Mouse (Mus musculus): ENCODE data around the gene Actr3b. TPM values are rescaled to one million over a fixed set of nuclear protein-coding genes. Genes with fewer than 3 reads are reported as not detected.

The Actr3b gene
- total and polyA plus RNA-seq, 3 experiments, result 5.6 to 13.5 (median 7.7) TPM

DNA sequence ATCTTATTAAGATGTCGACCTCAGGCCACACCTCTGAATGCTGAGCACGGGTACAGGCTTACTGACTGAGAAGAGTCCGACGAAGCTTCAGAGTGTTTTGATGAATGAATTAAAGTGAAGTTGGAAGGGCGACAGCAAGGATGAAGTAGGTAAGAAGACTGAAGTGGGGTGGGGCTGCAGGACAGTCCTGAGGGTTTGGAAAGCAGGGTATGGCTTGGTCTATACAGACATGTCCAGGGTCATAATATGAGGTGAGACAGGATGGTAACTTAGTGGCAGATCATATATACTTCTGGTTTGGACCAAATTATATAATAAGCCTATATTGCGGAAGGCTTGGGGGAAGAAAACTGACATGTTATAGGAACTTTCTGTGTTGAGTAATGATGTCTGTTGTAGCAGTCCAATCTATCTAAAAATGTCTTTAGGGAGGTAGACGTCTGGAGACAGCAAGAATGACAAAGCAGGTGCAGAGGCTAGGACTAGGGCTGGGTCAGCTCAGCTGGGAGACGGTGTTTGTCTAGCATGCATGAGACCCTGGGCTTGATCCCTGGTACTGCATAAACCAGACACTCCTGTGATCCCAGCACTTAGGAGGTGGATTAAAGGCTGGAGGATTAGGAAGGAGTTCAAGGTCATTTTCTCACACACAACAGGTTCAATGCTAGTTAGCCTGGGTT, 6.1 kb upstream of the Actr3b start:
- Histone ChIP-seq H3K4me3 (ENCODE audit: low read depth, low read length) (no peak overlapping the region), H3K4me1 (ENCODE audit: insufficient read depth, low read depth, low read length) (peaks cover 43% of the 10 kb centered on the region), H3K9me3 (replicated peaks) (no peaks in the 10 kb centered on the region), H3K27me3 (ENCODE audit: insufficient read depth, low read length) (no peaks in the 10 kb centered on the region), H3K36me3 (replicated peaks) (no peaks in the 10 kb centered on the region)
- DNase-seq (ENCODE audit: low spot score) (no peak), ATAC-seq (ENCODE audit: extremely low read depth, insufficient number of reproducible peaks, low FRiP score, poor library complexity, severe bottlenecking) (no peak)
- TF ChIP-seq GATA2 (IDR thresholded peaks at IDR 0.05; ENCODE audit: borderline replicate concordance, low read depth, low read length), result no peak
- TF ChIP-seq CTCF (IDR thresholded peaks at IDR 0.05; ENCODE audit: low read depth, low read length), result no peak
- no peak for TF ChIP-seq POLR2AphosphoS5 (IDR thresholded peaks at IDR 0.05; ENCODE audit: insufficient replicate concordance, low read depth, low read length)
- TF ChIP-seq GATA1 (IDR thresholded peaks at IDR 0.05; ENCODE audit: borderline replicate concordance, low read length), result no peak
- no peak for TF ChIP-seq TAL1 (conservative IDR thresholded peaks at IDR 0.05; ENCODE audit: low read depth, low read length)

DNA sequence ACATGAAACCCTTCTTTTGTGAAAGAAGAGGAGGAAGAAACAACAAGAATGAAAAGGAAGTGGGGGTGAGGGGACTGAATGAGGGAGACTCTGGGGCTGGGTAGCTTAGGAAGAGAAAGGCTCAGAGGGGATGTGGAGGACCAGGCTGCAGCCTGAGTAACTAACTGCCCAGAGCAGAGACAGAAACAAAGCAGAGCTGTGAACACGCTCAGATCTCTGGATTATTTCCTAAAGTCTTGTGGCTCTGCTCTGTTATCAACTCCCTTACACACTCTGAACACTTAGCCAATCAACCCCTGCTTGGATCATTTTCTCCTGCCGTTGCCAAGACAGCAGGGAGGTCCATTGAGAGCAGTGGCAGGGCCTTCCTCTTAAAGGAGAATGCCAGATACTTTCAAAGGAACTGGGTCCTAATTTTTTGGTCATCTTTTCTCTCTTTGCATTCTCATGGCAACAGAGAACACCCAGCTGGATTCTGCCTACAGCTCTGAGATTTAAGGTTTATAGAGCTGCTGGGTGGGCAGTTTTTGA, 5.5 kb upstream of the Actr3b start:
- no peaks in the 10 kb centered on the region for H3K27me3 ChIP-seq (ENCODE audit: insufficient read depth, low read length)
- H3K4me3 ChIP-seq (ENCODE audit: low read depth, low read length), result no peak overlapping the region
- H3K36me3 ChIP-seq (replicated peaks), result no peaks in the 10 kb centered on the region
- TF ChIP-seq CTCF (IDR thresholded peaks at IDR 0.05; ENCODE audit: low read depth, low read length) (no peak), TAL1 (conservative IDR thresholded peaks at IDR 0.05; ENCODE audit: low read depth, low read length) (no peak), GATA1 (IDR thresholded peaks at IDR 0.05; ENCODE audit: borderline replicate concordance, low read length) (no peak), GATA2 (IDR thresholded peaks at IDR 0.05; ENCODE audit: borderline replicate concordance, low read depth, low read length) (no peak), POLR2AphosphoS5 (IDR thresholded peaks at IDR 0.05; ENCODE audit: insufficient replicate concordance, low read depth, low read length) (no peak)
- no peaks in the 10 kb centered on the region for H3K9me3 ChIP-seq (replicated peaks)
- ATAC-seq (ENCODE audit: extremely low read depth, insufficient number of reproducible peaks, low FRiP score, poor library complexity, severe bottlenecking) (no peak), DNase-seq (ENCODE audit: low spot score) (no peak)
- peaks cover 43% of the 10 kb centered on the region for H3K4me1 ChIP-seq (ENCODE audit: insufficient read depth, low read depth, low read length)

DNA sequence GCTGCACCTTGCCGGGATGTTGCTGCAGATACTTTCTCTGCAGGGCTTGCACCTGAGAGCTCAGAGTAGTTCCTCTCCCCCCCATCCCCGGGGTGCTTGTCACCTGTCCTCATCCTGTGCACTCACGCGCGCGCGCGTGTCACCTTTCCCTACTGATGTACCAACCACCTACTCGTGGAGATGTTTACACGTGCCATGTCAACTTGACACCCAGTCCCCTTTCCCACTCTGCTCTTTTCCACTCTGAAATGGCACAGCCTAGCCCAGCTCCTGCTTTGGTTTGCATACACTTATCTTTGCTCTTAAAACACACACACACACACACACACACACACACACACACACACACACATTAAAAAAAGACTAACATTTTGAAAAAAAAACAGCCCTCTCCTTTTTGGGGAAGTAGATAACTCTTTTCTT, 624 bp downstream of the Actr3b start:
- no peak for DNase-seq (ENCODE audit: low spot score)
- Histone ChIP-seq H3K4me1 (ENCODE audit: insufficient read depth, low read depth, low read length) (peaks cover 43% of the 10 kb centered on the region), H3K4me3 (ENCODE audit: low read depth, low read length) (peak overlapping the region; percentile 98), H3K36me3 (replicated peaks) (peaks cover 7% of the 10 kb centered on the region), H3K9me3 (replicated peaks) (no peaks in the 10 kb centered on the region), H3K27me3 (ENCODE audit: insufficient read depth, low read length) (no peaks in the 10 kb centered on the region)
- no peak for TF ChIP-seq POLR2AphosphoS5 (IDR thresholded peaks at IDR 0.05; ENCODE audit: insufficient replicate concordance, low read depth, low read length)
- TF ChIP-seq TAL1 (conservative IDR thresholded peaks at IDR 0.05; ENCODE audit: low read depth, low read length), result no peak
- TF ChIP-seq GATA2 (IDR thresholded peaks at IDR 0.05; ENCODE audit: borderline replicate concordance, low read depth, low read length), result no peak
- no peak for TF ChIP-seq GATA1 (IDR thresholded peaks at IDR 0.05; ENCODE audit: borderline replicate concordance, low read length)
- TF ChIP-seq CTCF (IDR thresholded peaks at IDR 0.05; ENCODE audit: low read depth, low read length), result no peak
- ATAC-seq (ENCODE audit: extremely low read depth, insufficient number of reproducible peaks, low FRiP score, poor library complexity, severe bottlenecking), result no peak

DNA sequence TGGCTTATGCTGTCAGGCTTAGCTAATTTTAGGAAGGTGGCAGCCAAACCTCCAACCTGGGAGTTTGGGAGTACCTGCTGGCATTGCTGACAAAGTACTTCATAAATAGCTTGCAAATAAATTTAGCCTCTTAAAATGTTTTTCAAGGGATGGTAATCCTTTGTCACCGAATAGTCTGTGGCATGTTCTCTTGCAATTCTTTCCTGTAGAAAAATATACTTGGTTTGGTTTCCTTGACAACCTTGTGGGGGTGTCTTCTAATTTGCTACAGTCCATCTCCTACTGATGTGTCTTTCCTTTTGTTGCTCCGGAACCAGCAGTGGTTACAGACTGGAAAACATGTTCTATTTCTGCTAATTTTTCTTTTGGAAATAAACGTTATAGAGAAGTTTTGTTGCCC, 1.1 kb downstream of the Actr3b start:
- Histone ChIP-seq H3K4me3 (ENCODE audit: low read depth, low read length) (no peak overlapping the region; the same call in 1 of the 2 replicates), H3K4me1 (ENCODE audit: insufficient read depth, low read depth, low read length) (peaks cover 43% of the 10 kb centered on the region), H3K27me3 (ENCODE audit: insufficient read depth, low read length) (no peaks in the 10 kb centered on the region), H3K36me3 (replicated peaks) (peaks cover 7% of the 10 kb centered on the region), H3K9me3 (replicated peaks) (no peaks in the 10 kb centered on the region)
- TF ChIP-seq GATA1 (IDR thresholded peaks at IDR 0.05; ENCODE audit: borderline replicate concordance, low read length) (no peak), GATA2 (IDR thresholded peaks at IDR 0.05; ENCODE audit: borderline replicate concordance, low read depth, low read length) (no peak), POLR2AphosphoS5 (IDR thresholded peaks at IDR 0.05; ENCODE audit: insufficient replicate concordance, low read depth, low read length) (no peak), CTCF (IDR thresholded peaks at IDR 0.05; ENCODE audit: low read depth, low read length) (no peak), TAL1 (conservative IDR thresholded peaks at IDR 0.05; ENCODE audit: low read depth, low read length) (no peak)
- ATAC-seq (ENCODE audit: extremely low read depth, insufficient number of reproducible peaks, low FRiP score, poor library complexity, severe bottlenecking) (no peak), DNase-seq (ENCODE audit: low spot score) (no peak)

DNA sequence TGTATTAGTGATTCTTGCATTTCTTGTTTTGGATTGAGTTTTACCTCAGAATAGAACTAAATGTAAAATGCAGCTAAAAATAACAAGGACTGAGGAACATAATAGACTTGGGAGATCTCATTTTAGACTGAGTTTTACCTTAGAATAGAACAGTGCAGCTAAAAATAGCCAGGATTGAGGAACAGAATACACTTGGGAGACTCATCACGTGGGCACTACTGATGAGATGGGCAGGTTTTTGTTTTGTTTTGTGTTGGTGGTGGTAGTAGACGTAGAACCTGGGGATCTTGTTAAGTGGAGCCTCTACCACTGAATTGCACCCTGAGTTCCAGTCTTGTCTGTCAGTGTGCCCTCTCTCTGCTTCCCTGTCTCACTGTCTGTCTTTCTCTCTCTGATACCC, 2.1 kb downstream of the Actr3b start:
- Histone ChIP-seq H3K9me3 (replicated peaks) (no peaks in the 10 kb centered on the region), H3K4me3 (ENCODE audit: low read depth, low read length) (no peak overlapping the region), H3K4me1 (ENCODE audit: insufficient read depth, low read depth, low read length) (peaks cover 43% of the 10 kb centered on the region), H3K27me3 (ENCODE audit: insufficient read depth, low read length) (no peaks in the 10 kb centered on the region), H3K36me3 (replicated peaks) (peaks cover 7% of the 10 kb centered on the region)
- DNase-seq (ENCODE audit: low spot score), result no peak
- no peak for ATAC-seq (ENCODE audit: extremely low read depth, insufficient number of reproducible peaks, low FRiP score, poor library complexity, severe bottlenecking)
- TF ChIP-seq POLR2AphosphoS5 (IDR thresholded peaks at IDR 0.05; ENCODE audit: insufficient replicate concordance, low read depth, low read length), result no peak
- TF ChIP-seq GATA1 (IDR thresholded peaks at IDR 0.05; ENCODE audit: borderline replicate concordance, low read length), result no peak
- no peak for TF ChIP-seq GATA2 (IDR thresholded peaks at IDR 0.05; ENCODE audit: borderline replicate concordance, low read depth, low read length)
- no peak for TF ChIP-seq CTCF (IDR thresholded peaks at IDR 0.05; ENCODE audit: low read depth, low read length)
- TF ChIP-seq TAL1 (conservative IDR thresholded peaks at IDR 0.05; ENCODE audit: low read depth, low read length), result no peak

DNA sequence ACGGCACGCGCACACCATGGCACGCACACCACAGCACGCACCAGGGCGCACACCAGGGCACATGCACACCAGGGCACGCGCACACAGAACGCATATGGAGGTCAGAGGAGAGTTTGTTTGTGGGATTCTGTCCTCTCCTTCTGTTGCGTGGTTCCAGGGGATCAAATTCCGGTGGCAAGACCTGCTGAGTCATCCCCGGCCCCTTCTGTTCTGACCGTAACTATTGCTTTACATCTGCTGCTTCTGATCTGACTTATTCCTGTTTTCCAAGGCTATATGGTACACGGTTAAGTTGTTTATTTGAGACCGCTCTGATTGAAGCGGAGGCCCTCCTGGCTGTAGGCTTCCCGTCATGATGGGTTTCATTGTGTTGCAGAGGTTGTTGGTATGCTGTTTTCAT, 9.2 kb downstream of the Actr3b start:
- ATAC-seq (ENCODE audit: extremely low read depth, insufficient number of reproducible peaks, low FRiP score, poor library complexity, severe bottlenecking), result no peak

More for the DNA sequence above, 9.2 kb downstream of the Actr3b start:
- Histone ChIP-seq H3K9me3 (replicated peaks) (0 out of 2 replicates have a peak, but pooled peaks cover 2% of the 10 kb centered on the region), H3K4me3 (ENCODE audit: low read depth, low read length) (no peak overlapping the region), H3K4me1 (ENCODE audit: insufficient read depth, low read depth, low read length) (peaks cover 10% of the 10 kb centered on the region), H3K27me3 (ENCODE audit: insufficient read depth, low read length) (no peaks in the 10 kb centered on the region), H3K36me3 (replicated peaks) (peaks cover 6% of the 10 kb centered on the region)
- no peak for TF ChIP-seq CTCF (IDR thresholded peaks at IDR 0.05; ENCODE audit: low read depth, low read length)
- TF ChIP-seq POLR2AphosphoS5 (IDR thresholded peaks at IDR 0.05; ENCODE audit: insufficient replicate concordance, low read depth, low read length), result no peak
- no peak for TF ChIP-seq TAL1 (conservative IDR thresholded peaks at IDR 0.05; ENCODE audit: low read depth, low read length)
- TF ChIP-seq GATA1 (IDR thresholded peaks at IDR 0.05; ENCODE audit: borderline replicate concordance, low read length), result no peak
- no peak for DNase-seq (ENCODE audit: low spot score)
